Mouse (Mus musculus): ENCODE data around the gene Rbpj. TPM values are rescaled to one million over a fixed set of nuclear protein-coding genes. Genes with fewer than 3 reads are reported as not detected.

Rbpj gene
- polyA plus RNA-seq (2015; fragmentation: Nextera tagmentation; extraction: Ambion mirVana): 46.9 TPM in 2 replicates

GRCm38 (mm10) chr5:53465883-53466282, at the start of gene Rbpj:
Rbpj (plus strand) TSS chr5:53466152.
- no peak within 1 kb of the TSS for H3K4me2 ChIP-seq (replicated peaks)
- no peaks in the 10 kb centered on the region for H3K9me3 ChIP-seq
- 93% methylated on average over 9 of the region's 9 CpGs for WGBS
- no peak within 1 kb of the TSS for H3K27ac ChIP-seq
- no peak for ATAC-seq
- H3K4me1 ChIP-seq (replicated peaks): 0 out of 2 replicates have a peak, but pooled peaks cover 2% of the 10 kb centered on the region
- no peak within 1 kb of the TSS for H3K9ac ChIP-seq (replicated peaks)
- H3K27me3 ChIP-seq: 0 out of 2 replicates have a peak, but pooled peaks cover 8% of the 10 kb centered on the region
- H3K4me3 ChIP-seq (replicated peaks): no peak within 1 kb of the TSS
- no peaks in the 10 kb centered on the region for H3K36me3 ChIP-seq

DNA sequence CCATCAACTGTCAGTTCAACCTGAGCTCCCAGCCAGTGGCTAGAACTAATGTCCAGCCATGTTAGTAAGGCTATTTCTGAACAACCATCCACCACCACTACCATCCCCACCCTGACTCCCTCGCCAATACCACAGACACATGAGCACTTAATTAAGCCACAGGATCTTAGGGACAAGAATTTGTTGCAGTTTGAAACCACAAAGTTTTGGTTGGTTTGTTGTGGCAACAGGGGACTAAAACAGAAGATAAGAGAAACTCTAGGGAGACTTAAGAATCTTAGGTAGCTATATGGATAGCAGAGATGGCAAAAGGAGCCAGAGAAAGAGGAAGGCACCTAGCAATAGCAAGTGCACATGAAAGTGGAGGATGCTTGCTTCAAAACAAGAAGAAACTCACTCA, 45.2 kb upstream of the Rbpj start:
- no peaks in the 10 kb centered on the region for H3K9me3 ChIP-seq
- no peak overlapping the region for H3K4me3 ChIP-seq (replicated peaks)
- no peak for ATAC-seq
- H3K9ac ChIP-seq (replicated peaks): no peak overlapping the region
- no peak overlapping the region for H3K4me2 ChIP-seq (replicated peaks)
- H3K27ac ChIP-seq: no peak overlapping the region
- H3K36me3 ChIP-seq: no peaks in the 10 kb centered on the region
- H3K27me3 ChIP-seq: no peaks in the 10 kb centered on the region
- WGBS: 88% methylated on average over 1 of the region's 1 CpGs
- H3K4me1 ChIP-seq (replicated peaks): no peaks in the 10 kb centered on the region

DNA sequence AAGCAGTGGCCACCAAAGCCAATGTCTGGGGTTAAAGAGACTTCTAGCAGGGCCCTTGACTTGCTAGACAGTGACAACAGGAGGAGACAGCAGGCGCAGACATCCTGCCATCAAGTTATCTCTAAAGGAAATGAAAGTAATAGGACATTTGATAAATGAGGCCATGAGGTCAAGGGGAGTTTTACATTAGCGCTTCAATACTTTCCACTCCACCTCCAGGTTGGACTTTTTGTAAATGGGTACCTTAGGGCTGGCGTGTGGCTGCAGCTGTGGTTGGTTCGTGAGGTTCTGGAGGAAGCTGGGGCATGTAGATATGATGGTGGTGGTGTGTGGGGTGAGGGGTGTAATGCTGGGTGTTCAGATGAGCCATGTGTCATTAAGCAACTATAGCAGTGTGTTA, 44.7 kb upstream of the Rbpj start:
- Histone ChIP-seq H3K9me3 (no peaks in the 10 kb centered on the region), H3K9ac (replicated peaks) (no peak overlapping the region), H3K4me2 (replicated peaks) (no peak overlapping the region), H3K4me1 (replicated peaks) (no peaks in the 10 kb centered on the region), H3K36me3 (no peaks in the 10 kb centered on the region), H3K27me3 (no peaks in the 10 kb centered on the region), H3K4me3 (replicated peaks) (no peak overlapping the region), H3K27ac (no peak overlapping the region)
- ATAC-seq: no peak
- 90% methylated on average over 4 of the region's 4 CpGs for WGBS

- no peaks in the 10 kb centered on the region for H3K27me3 ChIP-seq
- H3K27ac ChIP-seq: no peak overlapping the region
- H3K9ac ChIP-seq (replicated peaks): no peak overlapping the region
- H3K9me3 ChIP-seq: peaks cover 3% of the 10 kb centered on the region; the same call in 1 of the 2 replicates
- WGBS: 87% methylated on average over 4 of the region's 4 CpGs
- no peak overlapping the region for H3K4me3 ChIP-seq (replicated peaks)
- H3K4me1 ChIP-seq (replicated peaks): no peaks in the 10 kb centered on the region
- no peak overlapping the region for H3K4me2 ChIP-seq (replicated peaks)
- ATAC-seq: no peak
- no peaks in the 10 kb centered on the region for H3K36me3 ChIP-seq
Measured at GRCm38 (mm10) chr5:53427411-53427810, 38.5 kb upstream of the Rbpj start.

DNA sequence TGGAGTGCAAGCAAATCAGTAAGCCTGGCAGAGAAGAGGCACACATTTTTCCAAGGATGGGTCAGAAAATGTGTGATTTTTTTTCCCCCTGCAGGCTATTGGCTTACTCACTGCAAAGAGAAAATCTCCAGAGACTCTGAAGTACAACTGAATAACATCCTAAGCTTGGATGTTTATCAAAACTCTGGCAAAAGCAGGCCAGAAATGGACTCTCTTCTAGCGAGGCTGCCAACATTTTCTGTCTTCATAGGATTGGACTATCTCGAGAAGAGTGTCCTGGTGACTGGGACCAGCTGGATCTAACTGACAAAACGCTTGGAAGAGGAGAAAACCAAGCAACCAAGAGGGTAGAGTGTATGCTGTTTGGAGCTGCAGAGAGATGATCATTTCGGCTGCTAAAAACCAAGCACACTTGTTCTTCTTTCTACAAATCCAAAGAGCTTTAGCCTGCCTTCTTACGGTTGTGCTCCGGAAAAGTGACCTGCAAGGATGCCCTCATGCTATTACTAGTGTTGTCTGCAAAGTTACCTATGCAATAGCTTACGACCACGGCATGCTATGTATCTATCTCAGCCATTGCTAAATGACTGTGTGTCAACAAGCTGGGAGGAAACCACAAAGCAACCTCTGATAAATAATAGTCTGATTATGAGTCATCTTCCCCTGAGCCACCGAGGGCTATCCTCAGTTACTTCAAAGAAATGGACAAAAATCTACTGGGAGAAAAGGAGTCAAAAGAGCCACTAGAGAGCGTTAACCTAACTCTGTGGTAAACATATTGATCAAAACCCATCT, 36.1 kb upstream of the Rbpj start:
- Histone ChIP-seq H3K27me3 (no peaks in the 10 kb centered on the region), H3K36me3 (no peaks in the 10 kb centered on the region), H3K27ac (no peak overlapping the region), H3K4me3 (replicated peaks) (no peak overlapping the region), H3K9ac (replicated peaks) (no peak overlapping the region), H3K4me1 (replicated peaks) (no peaks in the 10 kb centered on the region), H3K9me3 (peaks cover 3% of the 10 kb centered on the region; the same call in 1 of the 2 replicates), H3K4me2 (replicated peaks) (no peak overlapping the region)
- no peak for ATAC-seq
- WGBS: 84% methylated on average over 10 of the region's 10 CpGs

DNA sequence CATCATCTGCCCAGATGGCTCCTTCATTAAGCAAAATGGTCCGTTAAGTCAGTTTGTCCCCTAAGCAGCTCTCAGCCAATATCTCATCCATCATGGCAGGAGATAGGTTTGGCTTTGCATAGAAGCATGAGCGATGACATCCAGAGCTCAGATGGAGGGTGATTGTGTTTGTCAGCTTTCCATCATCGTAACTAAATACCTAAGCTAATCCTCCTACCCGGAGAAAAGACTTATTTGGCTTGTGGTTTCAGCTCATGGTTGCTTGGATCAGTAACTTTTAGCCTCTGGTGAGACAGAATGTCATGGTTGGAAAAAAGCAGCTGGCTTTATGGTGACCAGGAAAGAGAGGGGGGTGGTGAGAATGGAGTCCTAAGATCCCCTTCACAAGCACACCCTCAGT, 33.5 kb upstream of the Rbpj start:
- Histone ChIP-seq H3K36me3 (no peaks in the 10 kb centered on the region), H3K27ac (no peak overlapping the region), H3K27me3 (no peaks in the 10 kb centered on the region), H3K9me3 (no peaks in the 10 kb centered on the region), H3K4me3 (replicated peaks) (no peak overlapping the region), H3K4me2 (replicated peaks) (no peak overlapping the region), H3K9ac (replicated peaks) (no peak overlapping the region), H3K4me1 (replicated peaks) (no peaks in the 10 kb centered on the region)
- 86% methylated on average over 4 of the region's 4 CpGs for WGBS
- no peak for ATAC-seq

GRCm38 (mm10) chr5:53436905-53437632, 28.9 kb upstream of the Rbpj start:
- 94% methylated on average over 6 of the region's 6 CpGs for WGBS

DNA sequence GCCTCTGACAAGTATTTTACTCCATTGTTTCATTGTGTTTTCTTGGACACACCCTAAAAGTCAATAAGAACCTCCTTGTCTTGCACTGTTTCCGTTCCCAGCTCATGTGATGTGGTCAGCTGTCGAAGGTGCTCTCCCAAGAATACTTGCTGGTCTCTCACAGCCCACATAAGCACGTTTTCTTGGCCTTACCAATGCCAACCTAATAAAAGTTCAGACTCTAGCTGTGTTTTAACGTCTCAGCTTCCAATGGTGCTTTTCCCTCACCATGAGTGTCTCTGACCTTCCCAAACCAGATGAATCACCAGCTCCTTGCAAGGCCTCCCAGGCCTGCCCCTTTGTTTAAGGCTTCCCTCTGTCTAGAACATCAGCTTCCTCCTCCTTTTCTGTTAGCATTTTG, 28.2 kb upstream of the Rbpj start:
- Histone ChIP-seq H3K27ac (no peak overlapping the region), H3K4me2 (replicated peaks) (no peak overlapping the region), H3K9ac (replicated peaks) (no peak overlapping the region), H3K4me3 (replicated peaks) (no peak overlapping the region), H3K27me3 (no peaks in the 10 kb centered on the region), H3K4me1 (replicated peaks) (no peaks in the 10 kb centered on the region), H3K36me3 (no peaks in the 10 kb centered on the region), H3K9me3 (no peaks in the 10 kb centered on the region)
- WGBS: 73% methylated on average over 4 of the region's 4 CpGs
- ATAC-seq: no peak

More at GRCm38 (mm10) chr5:53436905-53437632, 28.9 kb upstream of the Rbpj start:
- H3K4me3 ChIP-seq (replicated peaks): no peak overlapping the region
- no peaks in the 10 kb centered on the region for H3K9me3 ChIP-seq
- H3K36me3 ChIP-seq: no peaks in the 10 kb centered on the region
- no peak overlapping the region for H3K4me2 ChIP-seq (replicated peaks)
- H3K27me3 ChIP-seq: no peaks in the 10 kb centered on the region
- no peak for ATAC-seq
- H3K4me1 ChIP-seq (replicated peaks): no peaks in the 10 kb centered on the region
- H3K9ac ChIP-seq (replicated peaks): no peak overlapping the region
- H3K27ac ChIP-seq: no peak overlapping the region

GRCm38 (mm10) chr5:53438268-53438667, 27.7 kb upstream of the Rbpj start:
- Histone ChIP-seq H3K36me3 (no peaks in the 10 kb centered on the region), H3K9ac (replicated peaks) (no peak overlapping the region), H3K4me2 (replicated peaks) (no peak overlapping the region), H3K9me3 (no peaks in the 10 kb centered on the region), H3K4me3 (replicated peaks) (no peak overlapping the region), H3K27ac (no peak overlapping the region), H3K4me1 (replicated peaks) (no peaks in the 10 kb centered on the region), H3K27me3 (no peaks in the 10 kb centered on the region)
- WGBS: 82% methylated on average over 3 of the region's 3 CpGs
- ATAC-seq: no peak

DNA sequence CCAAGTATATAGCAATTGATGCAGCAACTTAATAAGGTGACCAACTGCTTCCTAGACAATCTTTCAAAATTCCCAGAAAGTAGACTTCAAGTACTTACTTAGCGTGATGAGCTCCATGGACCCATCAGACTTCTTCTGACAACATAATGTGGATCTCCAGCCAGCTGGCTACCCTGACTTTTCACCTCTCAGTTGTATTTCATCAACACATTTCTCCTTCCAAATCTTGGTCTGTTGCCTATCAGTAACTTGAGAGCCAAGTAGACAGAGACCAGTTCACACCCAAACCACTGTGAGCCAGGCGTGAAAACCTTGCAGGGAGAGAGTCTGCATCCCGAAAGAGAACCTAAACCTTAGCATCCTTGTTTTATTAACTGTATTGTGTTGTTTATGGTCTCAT, 26.3 kb upstream of the Rbpj start:
- no peak overlapping the region for H3K9ac ChIP-seq (replicated peaks)
- 94% methylated on average over 3 of the region's 3 CpGs for WGBS
- no peak for ATAC-seq
- H3K9me3 ChIP-seq: no peaks in the 10 kb centered on the region
- no peak overlapping the region for H3K27ac ChIP-seq
- no peaks in the 10 kb centered on the region for H3K4me1 ChIP-seq (replicated peaks)
- no peaks in the 10 kb centered on the region for H3K27me3 ChIP-seq
- no peak overlapping the region for H3K4me2 ChIP-seq (replicated peaks)
- H3K4me3 ChIP-seq (replicated peaks): no peak overlapping the region
- no peaks in the 10 kb centered on the region for H3K36me3 ChIP-seq

DNA sequence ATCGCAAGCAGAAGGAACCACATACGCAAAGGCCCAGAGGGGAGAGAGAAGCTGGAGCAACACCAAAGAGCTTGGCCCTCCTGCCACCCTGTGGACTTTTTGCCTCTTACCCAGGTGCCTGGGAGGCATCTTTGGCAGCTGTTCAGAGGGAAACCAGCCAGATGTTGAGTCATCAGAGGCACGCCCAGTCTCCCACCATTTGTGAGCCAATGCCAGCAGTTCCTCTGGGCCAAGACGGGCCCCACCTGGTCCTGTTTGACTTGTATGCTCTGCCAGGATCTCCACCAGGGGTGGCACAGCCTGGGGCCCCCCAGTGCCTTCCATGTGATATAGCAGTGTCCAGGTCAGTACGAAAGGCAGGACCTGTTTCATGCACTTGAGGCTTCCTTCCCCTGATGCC, 21.9 kb upstream of the Rbpj start:
- Histone ChIP-seq H3K27me3 (no peaks in the 10 kb centered on the region), H3K4me2 (replicated peaks) (no peak overlapping the region)

DNA sequence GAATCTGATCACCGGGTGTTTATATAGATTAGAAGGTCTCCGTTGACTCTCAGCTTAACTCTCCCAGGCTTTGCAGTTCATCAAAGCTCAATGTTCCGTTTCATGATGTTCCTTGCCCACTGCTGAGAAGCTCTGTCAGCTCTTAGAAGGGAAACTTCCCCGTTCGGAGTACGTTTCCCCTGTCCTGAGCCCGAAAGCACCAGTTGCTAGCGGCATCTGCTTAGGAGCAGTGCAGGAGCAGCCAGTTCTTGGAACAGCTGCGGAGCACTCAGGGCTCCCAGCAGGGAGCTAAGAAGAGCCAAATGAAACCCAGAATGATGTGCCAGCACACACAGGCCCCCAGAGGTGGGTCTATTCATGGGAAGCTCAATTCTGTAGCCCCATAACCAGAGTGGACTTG, 15.0 kb upstream of the Rbpj start:
- H3K4me2 ChIP-seq (replicated peaks): no peak overlapping the region
- no peak overlapping the region for H3K9ac ChIP-seq (replicated peaks)
- WGBS: 70% methylated on average over 9 of the region's 9 CpGs
- H3K9me3 ChIP-seq: no peaks in the 10 kb centered on the region
- no peak overlapping the region for H3K27ac ChIP-seq
- no peak for ATAC-seq
- no peaks in the 10 kb centered on the region for H3K27me3 ChIP-seq
- H3K4me1 ChIP-seq (replicated peaks): no peaks in the 10 kb centered on the region
- H3K36me3 ChIP-seq: no peaks in the 10 kb centered on the region
- no peak overlapping the region for H3K4me3 ChIP-seq (replicated peaks)

More for the DNA sequence above, 21.9 kb upstream of the Rbpj start:
- Histone ChIP-seq H3K9ac (replicated peaks) (no peak overlapping the region), H3K36me3 (no peaks in the 10 kb centered on the region), H3K4me1 (replicated peaks) (no peaks in the 10 kb centered on the region), H3K9me3 (no peaks in the 10 kb centered on the region), H3K27ac (no peak overlapping the region), H3K4me3 (replicated peaks) (no peak overlapping the region)
- no peak for ATAC-seq
- WGBS: 96% methylated on average over 5 of the region's 5 CpGs
